Comparison of ENCODE assay signal across 28 mouse cellular contexts in genomic region chr15:101080031-101080520, GRCm38 (mm10). TPM values are rescaled to one million over a fixed set of nuclear protein-coding genes. Genes with fewer than 3 reads are reported as not detected.
DNase-seq lines count a peak whose midpoint lies in the region; ATAC-seq and TF ChIP-seq lines count a peak whose summit lies in the region.
"Had no signal": no experiment of that assay in that cellular context is flagged by ENCODE, and none has a peak within 500 bp of the region (broad histone marks: within the 10 kb centered on the region; RNA-seq: fewer than 3 reads in every experiment).

No protein-coding gene starts in this region.

- H3K4me2 ChIP-seq in lung, postnatal 0 days (replicated peaks; ENCODE audit: low read depth, low read length), result no peak overlapping the region
- H3K4me2 ChIP-seq: embryonic facial prominence, embryonic 15.5 days; hindbrain, embryonic 12.5 days; liver, embryonic 15.5 days had no signal

- H3K9ac ChIP-seq in lung, postnatal 0 days (replicated peaks; ENCODE audit: low read depth), result no peak overlapping the region
- H3K9ac ChIP-seq: embryonic facial prominence, embryonic 15.5 days; forebrain, postnatal 0 days; hindbrain, embryonic 12.5 days; liver, embryonic 15.5 days had no signal

- peaks cover 7% of the 10 kb centered on the region for H3K27me3 ChIP-seq in heart, embryonic 10.5 days (ENCODE audit: insufficient read depth, poor library complexity, severe bottlenecking)
- H3K27me3 ChIP-seq in lung, postnatal 0 days (replicated peaks; ENCODE audit: insufficient read depth, low read length), result no peaks in the 10 kb centered on the region

- no peak for TF ChIP-seq CTCF in lung, postnatal 0 days (IDR thresholded peaks at IDR 0.05)

- DNase-seq in adrenal gland, postnatal 10 days, result peak; percentile 53
- no peak for DNase-seq in adrenal gland, postnatal 4 days (ENCODE audit: low spot score in 2 of 2)
- DNase-seq in heart, embryonic 10.5 days (ENCODE audit: low spot score), result no peak
- no peak for DNase-seq in heart, adult 18-20 months
- DNase-seq in lung, postnatal 0 days (ENCODE audit: low spot score), result no peak
- DNase-seq in lung, postnatal 10 days, result no peak
- no peak for DNase-seq in urinary bladder, postnatal 36 days (ENCODE audit: low spot score in 2 of 2)
- DNase-seq: cerebellum, adult 9-10 months; forebrain, postnatal 0 days; gastrocnemius, postnatal 25 days; heart, postnatal 10 days; kidney, adult 18-20 months; left cerebral cortex, postnatal 4 days; liver; thymus, postnatal 36 days had no signal

- H3K36me3 ChIP-seq in heart, embryonic 10.5 days, result no peaks in the 10 kb centered on the region
- H3K36me3 ChIP-seq in lung, postnatal 0 days (ENCODE audit: insufficient read depth, low read length), result no peaks in the 10 kb centered on the region
- H3K36me3 ChIP-seq: embryonic facial prominence, embryonic 15.5 days; hindbrain, embryonic 12.5 days; liver, embryonic 15.5 days had no signal

- H3K4me1 ChIP-seq in heart, embryonic 10.5 days, result peaks cover 74% of the 10 kb centered on the region
- H3K4me1 ChIP-seq in lung, postnatal 0 days (ENCODE audit: insufficient read depth, low read depth, low read length), result peaks cover 12% of the 10 kb centered on the region; the same call in 1 of the 2 replicates

- TF ChIP-seq EP300 in lung, postnatal 0 days (IDR thresholded peaks at IDR 0.05), result no peak

- no peak overlapping the region for H3K4me3 ChIP-seq in heart, embryonic 10.5 days
- H3K4me3 ChIP-seq in lung, postnatal 0 days (ENCODE audit: low read depth, low read length), result no peak overlapping the region
- H3K4me3 ChIP-seq: embryonic facial prominence, embryonic 15.5 days; hindbrain, embryonic 12.5 days; liver, embryonic 15.5 days; megakaryocyte, embryonic 14.5 days had no signal

- no peaks in the 10 kb centered on the region for H3K9me3 ChIP-seq in heart, embryonic 10.5 days
- no peaks in the 10 kb centered on the region for H3K9me3 ChIP-seq in lung, postnatal 0 days (ENCODE audit: low read length)
- H3K9me3 ChIP-seq: embryonic facial prominence, embryonic 15.5 days; hindbrain, embryonic 12.5 days; liver, embryonic 15.5 days; megakaryocyte, embryonic 14.5 days had no signal

- H3K27ac ChIP-seq in heart, embryonic 10.5 days, result peak overlapping the region; percentile 56; the same call in 1 of the 2 replicates
- H3K27ac ChIP-seq in lung, postnatal 0 days (ENCODE audit: low read length), result peak overlapping the region; percentile 88
- H3K27ac ChIP-seq: hindbrain, embryonic 12.5 days; liver, embryonic 15.5 days had no signal

- ATAC-seq in lung, postnatal 0 days, result no peak
- ATAC-seq: forebrain, postnatal 0 days had no signal

- 80% methylated on average over 9 of the region's 9 CpGs for WGBS in heart, embryonic 10.5 days
- WGBS in lung, postnatal 0 days, result 81% methylated on average over 9 of the region's 9 CpGs

RNA-seq across cellular contexts. Expression of gene Fignl2, which starts 1.7 kb away (rescaled TPM):
- 10 to 100 TPM in 1 of 2 experiments, 1 to 10 TPM in 1; 8.4 to 11.0 TPM for total RNA-seq in adrenal gland, postnatal 10 days (2021)
- total RNA-seq in adrenal gland, postnatal 4 days (2021), result 10 to 100 TPM; 13.5 to 13.8 TPM
- 0.28 and 0.60 TPM in 2 replicates for polyA plus RNA-seq in heart, embryonic 10.5 days (2016; fragmentation: Nextera tagmentation; extraction: Ambion mirVana)
- 1 to 10 TPM; 1.1 to 1.2 TPM for total RNA-seq in heart, adult 18-20 months (2021)
- 0.48 and 0.60 TPM in 2 replicates for polyA plus RNA-seq in lung, postnatal 0 days (2015; fragmentation: Nextera tagmentation; extraction: Ambion mirVana)

RNA-seq across cellular contexts. Expression of gene Gm47841, which starts 32.9 kb away (rescaled TPM):
- under 1 TPM in 1 of 2 experiments, not detected in 1; 0.33 TPM for total RNA-seq in adrenal gland, postnatal 10 days (2021)
- under 1 TPM; 0.67 to 0.68 TPM for total RNA-seq in adrenal gland, postnatal 4 days (2021)
- polyA plus RNA-seq in heart, embryonic 10.5 days (2016; fragmentation: Nextera tagmentation; extraction: Ambion mirVana), result not detected in 2 replicates
- total RNA-seq in heart, adult 18-20 months (2021), result not detected
- polyA plus RNA-seq in lung, postnatal 0 days (2015; fragmentation: Nextera tagmentation; extraction: Ambion mirVana), result not detected in 2 replicates
- total RNA-seq: forebrain, postnatal 0 days; gastrocnemius, postnatal 25 days; layer of hippocampus, adult 18-20 months; layer of hippocampus, postnatal 14 days; left cerebral cortex, adult 8-10 months; left cerebral cortex, postnatal 4 days; midbrain, postnatal 0 days had no signal
- polyA plus RNA-seq: embryonic facial prominence, embryonic 15.5 days; forebrain, postnatal 0 days; heart, embryonic 11.5 days; hindbrain, embryonic 12.5 days; kidney, postnatal 0 days; liver, embryonic 15.5 days; midbrain, postnatal 0 days; neural tube, embryonic 14.5 days; spleen, adult 2 months had no signal

RNA-seq across cellular contexts. Expression of gene Ankrd33, which starts 35.5 kb away (rescaled TPM):
- total RNA-seq in adrenal gland, postnatal 10 days (2021), result under 1 TPM; 0.24 to 0.33 TPM
- 1 to 10 TPM in 1 of 2 experiments, under 1 TPM in 1; 0.73 to 1.2 TPM for total RNA-seq in adrenal gland, postnatal 4 days (2021)
- polyA plus RNA-seq in heart, embryonic 10.5 days (2016; fragmentation: Nextera tagmentation; extraction: Ambion mirVana), result not detected in 2 replicates
- not detected for total RNA-seq in heart, adult 18-20 months (2021)
- polyA plus RNA-seq in lung, postnatal 0 days (2015; fragmentation: Nextera tagmentation; extraction: Ambion mirVana), result 0.13 TPM in 1 of 2 replicates, not detected in the other
- total RNA-seq: forebrain, postnatal 0 days; gastrocnemius, postnatal 25 days; heart, postnatal 10 days; layer of hippocampus, adult 18-20 months; layer of hippocampus, postnatal 14 days; left cerebral cortex, postnatal 4 days; midbrain, postnatal 0 days had no signal
- polyA plus RNA-seq: embryonic facial prominence, embryonic 15.5 days; forebrain, postnatal 0 days; heart, embryonic 11.5 days; hindbrain, embryonic 12.5 days; kidney, postnatal 0 days; liver, embryonic 15.5 days; midbrain, postnatal 0 days; neural tube, embryonic 14.5 days; spleen, adult 2 months; testis, adult 2 months had no signal

RNA-seq across cellular contexts. Expression of gene Acvrl1, which starts 48.2 kb away (rescaled TPM):
- total RNA-seq in adrenal gland, postnatal 10 days (2021), result 10 to 100 TPM; 19.5 to 19.8 TPM
- 10 to 100 TPM; 22.4 to 22.9 TPM for total RNA-seq in adrenal gland, postnatal 4 days (2021)
- polyA plus RNA-seq in heart, embryonic 10.5 days (2016; fragmentation: Nextera tagmentation; extraction: Ambion mirVana), result 2.7 and 5.2 TPM in 2 replicates
- 10 to 100 TPM; 26.5 to 27.9 TPM for total RNA-seq in heart, adult 18-20 months (2021)
- polyA plus RNA-seq in lung, postnatal 0 days (2015; fragmentation: Nextera tagmentation; extraction: Ambion mirVana), result 159 and 168 TPM in 2 replicates

Comparison
In these comparisons a context has a peak if more than half of its experiments do, and no peak if none do; other contexts are left out.
1. RNA of gene Fignl2, which starts 1.7 kb away (total RNA-seq): 13.5 to 13.8 TPM in adrenal gland, postnatal 4 days and 8.4 to 11.0 TPM in adrenal gland, postnatal 10 days; 1.1 to 1.2 TPM in heart, adult 18-20 months; every median in the first group is over 4 times any median in the second.